Mouse (Mus musculus): ENCODE measurements at regions not wholly inside any gene's neighbourhood (a gene's known extent, or its start where the extent isn't known, plus 50 kb on each side); places are given as distances from the start of the nearest gene placed in this dataset.
"Not testable (repeated sequence)": the region's sequence is repeated elsewhere in the genome, so short reads cannot be mapped to it uniquely, and the experiment has no call there.

GRCm38 (mm10) chrX:110269652-110270051 lies 544.4 kb upstream of the Pou3f4 start:
- peaks cover 39% of the 10 kb centered on the region for H3K9me3 ChIP-seq (ENCODE audit: low read length)
- no peaks in the 10 kb centered on the region for H3K4me1 ChIP-seq (replicated peaks; ENCODE audit: low read depth, low read length)
- H3K36me3 ChIP-seq (ENCODE audit: insufficient read depth, low read length), result no peaks in the 10 kb centered on the region
- TF ChIP-seq CTCF (conservative IDR thresholded peaks at IDR 0.05; ENCODE audit: low read length) (no peak), NANOG (IDR thresholded peaks at IDR 0.05; ENCODE audit: borderline replicate concordance, low read length) (no peak), POU5F1 (IDR thresholded peaks at IDR 0.05; ENCODE audit: borderline replicate concordance, low read length) (no peak)
- no peak overlapping the region for H3K4me3 ChIP-seq (replicated peaks; ENCODE audit: low read length)
- H3K27me3 ChIP-seq (ENCODE audit: insufficient read depth, low read length), result no peaks in the 10 kb centered on the region

GRCm38 (mm10) chrX:110274277-110274676 lies 539.8 kb upstream of the Pou3f4 start:
- H3K4me1 ChIP-seq (replicated peaks; ENCODE audit: low read depth, low read length); H3K27me3 ChIP-seq (ENCODE audit: insufficient read depth, low read length); H3K4me3 ChIP-seq (replicated peaks; ENCODE audit: low read length); H3K36me3 ChIP-seq (ENCODE audit: insufficient read depth, low read length): not testable (repeated sequence)
- H3K9me3 ChIP-seq (ENCODE audit: low read length), result peaks cover 58% of the 10 kb centered on the region

- H3K4me1 ChIP-seq (replicated peaks; ENCODE audit: low read depth, low read length), result no peaks in the 10 kb centered on the region
- TF ChIP-seq POU5F1 (IDR thresholded peaks at IDR 0.05; ENCODE audit: borderline replicate concordance, low read length) (no peak), NANOG (IDR thresholded peaks at IDR 0.05; ENCODE audit: borderline replicate concordance, low read length) (no peak), CTCF (conservative IDR thresholded peaks at IDR 0.05; ENCODE audit: low read length) (no peak)
- H3K9me3 ChIP-seq (ENCODE audit: low read length), result peaks cover 60% of the 10 kb centered on the region
- H3K27me3 ChIP-seq (ENCODE audit: insufficient read depth, low read length), result no peaks in the 10 kb centered on the region
- H3K4me3 ChIP-seq (replicated peaks; ENCODE audit: low read length), result no peak overlapping the region
- H3K36me3 ChIP-seq (ENCODE audit: insufficient read depth, low read length), result no peaks in the 10 kb centered on the region
Measured at GRCm38 (mm10) chrX:110275390-110275789, 538.7 kb upstream of the Pou3f4 start.

- Histone ChIP-seq H3K36me3 (ENCODE audit: insufficient read depth, low read length) (no peaks in the 10 kb centered on the region), H3K4me3 (replicated peaks; ENCODE audit: low read length) (no peak overlapping the region), H3K9me3 (ENCODE audit: low read length) (peaks cover 61% of the 10 kb centered on the region), H3K27me3 (ENCODE audit: insufficient read depth, low read length) (no peaks in the 10 kb centered on the region), H3K4me1 (replicated peaks; ENCODE audit: low read depth, low read length) (no peaks in the 10 kb centered on the region)
- no peak for TF ChIP-seq NANOG (IDR thresholded peaks at IDR 0.05; ENCODE audit: borderline replicate concordance, low read length)
- TF ChIP-seq CTCF (conservative IDR thresholded peaks at IDR 0.05; ENCODE audit: low read length), result no peak
- no peak for TF ChIP-seq POU5F1 (IDR thresholded peaks at IDR 0.05; ENCODE audit: borderline replicate concordance, low read length)
Measured at GRCm38 (mm10) chrX:110275830-110276229, 538.2 kb upstream of the Pou3f4 start.

GRCm38 (mm10) chrX:110279492-110280213 lies 534.4 kb upstream of the Pou3f4 start:
- no peaks in the 10 kb centered on the region for H3K36me3 ChIP-seq (ENCODE audit: insufficient read depth, low read length)
- TF ChIP-seq POU5F1 (IDR thresholded peaks at IDR 0.05; ENCODE audit: borderline replicate concordance, low read length) (no peak), NANOG (IDR thresholded peaks at IDR 0.05; ENCODE audit: borderline replicate concordance, low read length) (no peak), CTCF (conservative IDR thresholded peaks at IDR 0.05; ENCODE audit: low read length) (no peak)
- no peaks in the 10 kb centered on the region for H3K4me1 ChIP-seq (replicated peaks; ENCODE audit: low read depth, low read length)
- H3K9me3 ChIP-seq (ENCODE audit: low read length), result peaks cover 43% of the 10 kb centered on the region; the same call in 1 of the 2 replicates
- no peak overlapping the region for H3K4me3 ChIP-seq (replicated peaks; ENCODE audit: low read length)
- H3K27me3 ChIP-seq (ENCODE audit: insufficient read depth, low read length), result no peaks in the 10 kb centered on the region

- H3K9me3 ChIP-seq (ENCODE audit: low read length), result peaks cover 32% of the 10 kb centered on the region; the same call in 1 of the 2 replicates
- not testable (repeated sequence) for H3K4me1 ChIP-seq (replicated peaks; ENCODE audit: low read depth, low read length); H3K27me3 ChIP-seq (ENCODE audit: insufficient read depth, low read length); H3K36me3 ChIP-seq (ENCODE audit: insufficient read depth, low read length); H3K4me3 ChIP-seq (replicated peaks; ENCODE audit: low read length)
Measured at GRCm38 (mm10) chrX:110281389-110281872, 532.6 kb upstream of the Pou3f4 start.

- Histone ChIP-seq H3K9me3 (ENCODE audit: low read length) (peaks cover 29% of the 10 kb centered on the region; the same call in 1 of the 2 replicates), H3K4me3 (replicated peaks; ENCODE audit: low read length) (no peak overlapping the region), H3K36me3 (ENCODE audit: insufficient read depth, low read length) (no peaks in the 10 kb centered on the region), H3K4me1 (replicated peaks; ENCODE audit: low read depth, low read length) (no peaks in the 10 kb centered on the region), H3K27me3 (ENCODE audit: insufficient read depth, low read length) (no peaks in the 10 kb centered on the region)
- TF ChIP-seq POU5F1 (IDR thresholded peaks at IDR 0.05; ENCODE audit: borderline replicate concordance, low read length), result no peak
- no peak for TF ChIP-seq NANOG (IDR thresholded peaks at IDR 0.05; ENCODE audit: borderline replicate concordance, low read length)
- TF ChIP-seq CTCF (conservative IDR thresholded peaks at IDR 0.05; ENCODE audit: low read length), result no peak
Measured at GRCm38 (mm10) chrX:110281929-110282328, 532.2 kb upstream of the Pou3f4 start.

- Histone ChIP-seq H3K27me3 (ENCODE audit: insufficient read depth, low read length) (no peaks in the 10 kb centered on the region), H3K36me3 (ENCODE audit: insufficient read depth, low read length) (no peaks in the 10 kb centered on the region), H3K4me3 (replicated peaks; ENCODE audit: low read length) (no peak overlapping the region), H3K9me3 (ENCODE audit: low read length) (peaks cover 3% of the 10 kb centered on the region; the same call in 1 of the 2 replicates), H3K4me1 (replicated peaks; ENCODE audit: low read depth, low read length) (no peaks in the 10 kb centered on the region)
- TF ChIP-seq CTCF (conservative IDR thresholded peaks at IDR 0.05; ENCODE audit: low read length) (no peak), POU5F1 (IDR thresholded peaks at IDR 0.05; ENCODE audit: borderline replicate concordance, low read length) (no peak), NANOG (IDR thresholded peaks at IDR 0.05; ENCODE audit: borderline replicate concordance, low read length) (no peak)
Measured at GRCm38 (mm10) chrX:110289397-110289796, 524.7 kb upstream of the Pou3f4 start.

- H3K9me3 ChIP-seq (ENCODE audit: low read length), result no peaks in the 10 kb centered on the region
- no peak overlapping the region for H3K4me3 ChIP-seq (replicated peaks; ENCODE audit: low read length)
- no peaks in the 10 kb centered on the region for H3K4me1 ChIP-seq (replicated peaks; ENCODE audit: low read depth, low read length)
- no peaks in the 10 kb centered on the region for H3K27me3 ChIP-seq (ENCODE audit: insufficient read depth, low read length)
- no peaks in the 10 kb centered on the region for H3K36me3 ChIP-seq (ENCODE audit: insufficient read depth, low read length)
- TF ChIP-seq POU5F1 (IDR thresholded peaks at IDR 0.05; ENCODE audit: borderline replicate concordance, low read length) (no peak), CTCF (conservative IDR thresholded peaks at IDR 0.05; ENCODE audit: low read length) (no peak)
Measured at GRCm38 (mm10) chrX:110307645-110308044, 506.4 kb upstream of the Pou3f4 start.

Data from E14TG2a.4 (cell line).